Mouse (Mus musculus): ENCODE measurements around the gene Alg12. TPM values are rescaled to one million over a fixed set of nuclear protein-coding genes. Genes with fewer than 3 reads are reported as not detected.
"Not testable (repeated sequence)": the region's sequence is repeated elsewhere in the genome, so short reads cannot be mapped to it uniquely, and the experiment has no call there.

Alg12 gene
- total RNA-seq, 2 experiments from 2014 or later: 10.1 to 11.5 TPM

- no peak for DNase-seq
- intact Hi-C loops (cut with DNase I): no loop called here
Measured at GRCm38 (mm10) chr15:88801903-88802302, 17.2 kb downstream of the Alg12 start.

DNA sequence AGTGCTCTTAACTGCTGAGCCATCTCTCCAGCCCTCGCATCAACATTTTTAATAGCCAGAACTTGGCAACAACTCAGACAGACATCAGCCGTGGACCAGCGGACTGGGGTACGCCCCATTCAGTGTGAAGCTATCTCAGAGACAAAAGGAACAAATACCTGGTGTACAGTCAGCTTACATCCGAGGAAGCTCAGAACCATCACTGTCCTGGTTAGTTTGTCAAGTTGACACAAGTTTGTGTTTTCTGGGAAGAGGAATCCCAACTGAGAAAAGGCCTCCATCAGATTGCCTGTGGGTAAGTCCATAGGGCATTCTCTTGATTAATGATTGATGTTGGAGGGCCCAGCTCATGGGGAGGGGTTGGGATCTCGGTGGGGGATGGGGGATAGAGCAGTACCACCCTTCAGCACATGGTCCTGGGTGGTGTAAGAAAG lies 18.2 kb downstream of the Alg12 start:
- no peak for DNase-seq
- intact Hi-C loops (cut with DNase I): no loop called here

DNA sequence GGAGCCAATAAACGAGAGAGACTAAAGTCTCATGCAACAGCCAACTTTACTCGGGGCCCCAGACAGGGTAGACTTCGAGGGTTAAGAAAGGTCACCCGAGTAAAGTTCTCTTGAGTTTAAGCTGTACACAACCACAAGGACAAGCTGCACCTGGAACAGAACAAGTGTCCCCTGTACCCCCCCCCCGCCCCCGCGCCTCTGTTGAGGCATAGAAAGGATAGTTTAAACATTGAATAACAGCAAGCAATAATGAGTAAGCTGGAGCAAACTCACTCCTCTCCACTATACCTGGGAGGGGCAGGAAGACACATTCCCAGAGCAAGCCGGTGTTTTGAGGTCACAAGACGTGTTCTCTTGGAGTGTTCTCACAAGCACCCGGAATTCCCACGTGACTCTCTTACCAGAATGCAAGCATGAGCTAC lies 19.2 kb downstream of the Alg12 start:
- intact Hi-C loops (cut with DNase I): no loop called here
- DNase-seq: no peak

DNA sequence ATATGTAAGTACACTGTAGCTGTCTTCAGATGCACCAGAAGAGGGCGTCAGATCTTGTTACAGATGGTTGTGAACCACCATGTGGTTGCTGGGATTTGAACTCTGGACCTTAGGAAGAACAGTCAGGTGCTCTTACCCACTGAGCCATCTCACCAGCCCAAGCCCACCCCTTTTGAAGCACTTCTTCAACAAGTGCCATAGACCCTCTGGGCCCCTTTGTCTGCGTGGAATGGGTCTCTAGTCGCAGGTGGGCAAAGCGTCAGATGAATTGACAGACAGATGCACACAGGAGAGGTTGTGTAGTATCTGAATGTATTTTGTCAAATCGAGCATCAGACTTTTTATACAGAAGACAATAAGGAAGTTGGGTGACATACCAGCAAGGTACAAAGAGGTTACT lies 24.4 kb downstream of the Alg12 start:
- DNase-seq; intact Hi-C loops (cut with DNase I): not testable (repeated sequence)

DNA sequence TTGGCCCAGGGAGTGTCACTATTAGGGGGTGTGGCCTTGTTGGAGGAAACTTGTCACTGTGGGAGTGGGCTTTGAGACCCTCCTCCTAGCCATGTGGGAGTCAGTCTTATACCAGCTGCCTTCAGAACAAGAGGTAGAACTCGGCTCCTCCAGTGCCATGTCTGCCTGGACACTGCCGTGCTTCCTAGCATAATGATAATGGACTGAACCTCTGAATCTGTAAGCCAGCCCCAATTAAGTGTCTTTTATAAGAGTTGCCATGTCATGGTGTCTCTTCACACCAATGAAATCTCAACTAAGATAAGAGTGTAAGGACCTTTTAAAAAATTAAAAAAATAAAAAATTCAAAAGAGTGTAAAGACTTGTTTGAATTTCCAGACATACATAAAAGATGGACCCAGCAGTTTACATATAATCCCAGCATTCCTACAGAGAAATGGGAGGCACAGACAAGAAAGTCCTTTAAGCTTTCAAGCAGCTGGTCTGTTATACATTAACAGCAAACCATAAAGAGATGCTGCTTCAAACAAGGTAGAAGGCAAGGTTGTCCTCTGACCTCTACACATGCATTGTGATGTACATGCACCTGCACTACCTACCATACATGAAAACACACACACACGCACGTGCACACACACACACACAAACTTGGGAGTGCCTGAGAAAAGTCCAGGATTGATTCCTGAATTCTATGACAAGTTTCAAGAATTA lies 26.8 kb downstream of the Alg12 start:
- intact Hi-C loops (cut with DNase I): no loop called here
- no peak for DNase-seq

- DNase-seq; intact Hi-C loops (cut with DNase I): not testable (repeated sequence)
Measured at GRCm38 (mm10) chr15:88774630-88775029, 44.5 kb downstream of the Alg12 start.

GRCm38 (mm10) chr15:88768537-88768936 lies 50.6 kb downstream of the Alg12 start:
- no peak for DNase-seq
- intact Hi-C loops (cut with DNase I): loop anchor here (10.0 kb wide), 1 partner anchor 46 kb away; the partner anchor contains the start of genes Alg12 and Creld2

- intact Hi-C loops (cut with DNase I): loop anchor here (10.0 kb wide), 1 partner anchor 49 kb away; the partner anchor contains the start of genes Alg12 and Creld2
- DNase-seq: not testable (repeated sequence)
Measured at GRCm38 (mm10) chr15:88766139-88766538, 53.0 kb downstream of the Alg12 start.

- no peak for DNase-seq
Measured at GRCm38 (mm10) chr15:88761551-88761950, 57.6 kb downstream of the Alg12 start.

GRCm38 (mm10) chr15:88758061-88758460 lies 61.1 kb downstream of the Alg12 start:
- intact Hi-C loops (cut with DNase I): no loop called here
- DNase-seq: no peak

More at GRCm38 (mm10) chr15:88761551-88761950, 57.6 kb downstream of the Alg12 start:
- intact Hi-C loops (cut with DNase I): loop anchor here (10.0 kb wide), 1 partner anchor 53 kb away; the partner anchor contains the start of genes Alg12 and Creld2

GRCm38 (mm10) chr15:88755761-88756160 lies 63.4 kb downstream of the Alg12 start:
- intact Hi-C loops (cut with DNase I): no loop called here
- DNase-seq: no peak

Other genes starting within 250 kb of the Alg12 start
- gene Zdhhc25, start 219.0 kb downstream of the Alg12 start, total RNA-seq (2021): not detected
- gene Brd1, start 85.1 kb downstream of the Alg12 start, total RNA-seq (2021): 10 to 100 TPM; 60.3 to 66.5 TPM
- 10 to 100 TPM; 23.2 to 26.7 TPM for gene Zbed4, start 67.7 kb downstream of the Alg12 start, total RNA-seq (2021)
- 10 to 100 TPM; 26.2 to 35.6 TPM for gene Creld2, start 328 bp upstream of the Alg12 start, total RNA-seq (2021)
- 10 to 100 TPM; 44.6 to 49.3 TPM for gene Pim3, start 42.9 kb upstream of the Alg12 start, total RNA-seq (2021)
- 1 to 10 TPM; 1.3 to 1.7 TPM for gene Ttll8, start 135.1 kb upstream of the Alg12 start, total RNA-seq (2021)
- gene Mlc1, start 159.7 kb upstream of the Alg12 start, total RNA-seq (2021): 10 to 100 TPM; 51.6 to 56.9 TPM
- gene Mov10l1, start 163.6 kb upstream of the Alg12 start, total RNA-seq (2021): under 1 TPM; 0.12 to 0.30 TPM
- gene Panx2, start 240.4 kb upstream of the Alg12 start, total RNA-seq (2021): 10 to 100 TPM; 52.1 to 60.6 TPM

Measured in left cerebral cortex, postnatal 4 days (tissue).